Mouse (Mus musculus) adrenal gland, adult 10 weeks (tissue): ENCODE results near the gene Rftn1. TPM values are rescaled to one million over a fixed set of nuclear protein-coding genes. Genes with fewer than 3 reads are reported as not detected.

Source experiments
- polyA plus RNA-seq: library from polyadenylated mRNA; stranded (reverse); fragments of 350-450 nt; fragmentation: Illumina TruSeq; extraction: RNeasy Lipid Tissue Mini Kit (QIAGEN cat#74804); gene quantifications from one replicate; pipeline ENCODE4 v1.2.3, GENCODE M21; 2014; ENCODE audit warnings: low read depth, low replicate concordance

The Rftn1 gene
- 1.7 TPM for polyA plus RNA-seq

DNA sequence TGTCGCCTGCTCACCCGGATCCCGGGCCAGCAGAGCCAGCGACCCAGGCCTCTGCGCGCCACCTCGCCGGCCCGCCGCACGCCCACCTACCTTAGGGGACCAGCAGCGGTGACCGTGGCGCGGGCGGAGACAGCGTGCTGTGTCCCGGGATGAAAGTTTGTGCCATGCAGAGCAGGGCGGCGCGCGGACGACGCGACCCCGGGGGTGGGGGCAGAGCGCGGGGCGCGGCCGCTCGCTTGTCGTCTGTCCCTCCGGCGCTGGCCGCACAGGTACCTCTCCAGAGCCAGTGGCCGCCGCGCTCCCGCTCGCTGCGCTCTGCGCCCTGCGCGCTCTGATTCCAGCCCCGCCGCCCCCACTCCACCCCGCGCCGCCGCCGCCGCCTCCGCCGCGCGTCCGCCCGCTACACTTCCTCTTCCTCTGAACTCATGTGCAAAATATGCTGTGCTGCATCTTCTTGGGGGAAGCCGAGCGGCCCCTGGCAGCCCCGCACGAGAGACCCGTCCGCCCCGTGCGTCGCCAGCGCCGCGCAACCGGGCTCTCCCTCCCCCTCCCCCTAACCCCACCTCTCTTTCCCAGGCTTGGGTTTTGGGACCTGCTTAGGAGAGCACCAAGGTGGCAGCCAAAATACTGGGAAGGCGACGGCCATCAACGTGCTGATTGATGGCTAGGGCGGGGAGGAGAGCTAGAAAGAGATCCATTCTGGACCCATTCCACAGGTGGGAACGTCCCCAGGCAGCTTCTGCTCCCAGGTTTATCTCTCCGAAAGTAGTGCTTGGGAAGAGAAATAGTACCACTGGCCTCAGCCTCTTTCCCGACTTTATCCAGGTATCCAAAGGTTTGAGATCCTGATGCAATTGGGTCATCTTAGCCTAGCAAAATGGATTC, at the start of gene Rftn1:
Gene Rftn1, minus strand, starts transcription at position 544 of the 885 bp plus-strand sequence.

Other genes with a start within 250 kb of the Rftn1 start
- 0.52 TPM for gene Dazl, start 103.0 kb upstream of the Rftn1 start, polyA plus RNA-seq